Mouse (Mus musculus) layer of hippocampus, adult 8-10 months (tissue): ENCODE measurements around the gene Edar. TPM values are rescaled to one million over a fixed set of nuclear protein-coding genes. Genes with fewer than 3 reads are reported as not detected.

ENCODE experiments used
- DNase-seq, 2 experiments: peaks; one replicate each; pipeline ENCODE4 v3.0.0; 2022; ENCODE audit warnings: low spot score in 2 of 2
- total RNA-seq, 4 experiments: library from RNA; stranded (reverse); gene quantifications; 2 replicates each; pipeline ENCODE4 v1.2.4; 2022

The Edar gene
- total RNA-seq, 4 experiments from 2014 or later: 0.12 to 0.35 (median 0.16) TPM; not detected in 1

DNA sequence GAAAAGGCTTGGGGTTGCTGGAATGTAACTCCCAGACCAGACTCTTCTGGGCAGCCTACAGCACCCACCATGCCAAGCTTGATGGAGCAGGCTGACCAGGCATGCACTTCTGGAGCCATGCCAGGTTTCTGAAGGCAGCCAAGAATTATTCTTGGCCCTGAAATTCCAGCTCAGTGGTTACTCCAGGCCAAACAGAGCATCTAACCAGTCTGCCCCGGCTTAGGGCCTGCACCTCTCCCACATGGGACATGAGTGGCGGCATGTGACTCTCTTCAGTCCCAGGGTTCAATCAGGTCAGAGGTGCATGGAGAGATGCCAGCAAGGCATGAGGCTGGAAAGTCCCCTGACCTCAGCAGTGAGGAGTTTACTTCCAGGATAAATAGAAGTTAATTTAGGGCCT lies 70.7 kb downstream of the Edar start:
- DNase-seq: peak; percentile 40 to 42

DNA sequence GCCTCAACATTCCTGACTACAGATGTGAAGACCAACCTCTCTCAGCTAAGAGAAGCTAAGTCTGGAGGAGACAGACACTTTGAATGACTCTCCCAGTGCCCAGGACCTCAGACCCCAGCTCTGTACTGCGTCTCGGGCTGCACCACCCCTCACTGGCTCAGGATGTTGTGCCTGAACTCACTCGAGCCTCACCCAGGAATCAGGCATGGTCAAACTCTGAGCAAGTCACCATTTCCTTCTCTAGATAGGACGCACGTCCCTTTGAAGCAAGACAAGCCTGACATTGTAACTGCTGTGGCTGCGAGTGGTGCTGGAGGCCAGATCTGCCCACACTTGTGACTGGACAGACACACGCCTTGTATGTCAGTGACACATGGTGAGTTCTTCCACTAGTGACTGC lies 73.5 kb downstream of the Edar start:
- no peak for DNase-seq

DNA sequence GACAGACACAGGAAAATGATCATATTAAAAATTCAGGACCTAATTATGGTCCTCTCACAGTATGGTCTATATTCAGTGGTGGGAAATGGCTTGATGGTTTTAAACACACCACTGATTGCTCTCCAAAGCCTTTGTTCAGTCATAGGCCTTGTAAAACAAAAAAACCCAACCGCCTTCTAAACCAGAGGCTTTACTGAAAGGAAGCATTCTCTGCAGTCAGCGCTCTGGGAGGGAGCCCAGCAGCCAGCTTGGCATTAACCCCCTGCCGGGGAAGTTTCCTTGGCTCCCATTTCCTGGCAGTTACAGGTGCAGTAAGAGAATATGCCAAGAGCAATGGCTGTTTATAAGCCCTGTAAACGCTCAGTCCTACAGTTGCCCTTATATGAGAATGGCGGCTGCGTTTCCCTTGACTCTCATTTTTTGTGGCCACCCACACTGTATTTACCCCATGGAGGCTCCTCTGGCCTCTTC lies 74.0 kb downstream of the Edar start:
- peak; percentile 53 to 69 for DNase-seq

- no peak for DNase-seq
Observed at GRCm38 (mm10) chr10:58600983-58601382, 74.5 kb downstream of the Edar start.

DNA sequence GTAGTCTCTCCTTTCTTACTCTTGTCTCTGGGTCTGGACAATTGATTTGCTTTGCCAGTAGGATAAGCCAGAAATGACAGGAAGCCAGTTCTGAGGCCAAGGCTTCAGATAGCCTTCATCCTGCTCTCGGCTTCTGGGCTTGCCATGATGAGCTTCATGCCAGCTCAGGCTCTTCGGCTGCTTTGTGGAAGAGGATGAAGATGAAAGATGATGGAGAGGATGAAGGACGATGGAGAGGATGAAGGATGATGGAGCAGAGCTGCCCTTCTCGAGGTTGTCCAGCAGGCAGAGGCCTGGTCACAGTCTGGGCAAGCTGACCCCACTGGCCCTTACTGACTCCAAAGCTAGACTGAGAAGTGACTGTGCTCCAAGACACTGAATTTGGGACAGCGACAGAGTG lies 75.3 kb downstream of the Edar start:
- DNase-seq: no peak

DNA sequence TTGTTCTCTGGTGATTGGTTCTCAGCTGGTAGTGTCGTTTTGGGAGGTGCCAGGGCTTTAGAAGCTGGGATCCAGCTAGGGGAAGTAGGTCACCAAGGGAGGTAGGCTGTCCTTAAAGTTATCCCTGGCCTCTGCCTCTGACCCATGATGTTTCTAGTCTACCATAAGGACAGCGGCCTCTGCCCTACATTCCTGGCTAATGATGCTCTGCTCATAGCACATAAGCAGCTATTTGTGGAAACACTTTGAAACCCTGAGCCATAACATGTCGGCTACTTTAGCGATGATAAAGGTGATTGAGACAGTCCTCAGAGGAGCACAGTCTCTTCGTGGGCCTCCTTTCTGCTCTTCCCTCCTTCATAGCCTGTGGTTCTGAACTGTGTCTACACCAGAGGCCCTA lies 79.6 kb downstream of the Edar start:
- DNase-seq: no peak

GRCm38 (mm10) chr10:58595197-58595596 lies 80.3 kb downstream of the Edar start:
- DNase-seq: no peak

DNA sequence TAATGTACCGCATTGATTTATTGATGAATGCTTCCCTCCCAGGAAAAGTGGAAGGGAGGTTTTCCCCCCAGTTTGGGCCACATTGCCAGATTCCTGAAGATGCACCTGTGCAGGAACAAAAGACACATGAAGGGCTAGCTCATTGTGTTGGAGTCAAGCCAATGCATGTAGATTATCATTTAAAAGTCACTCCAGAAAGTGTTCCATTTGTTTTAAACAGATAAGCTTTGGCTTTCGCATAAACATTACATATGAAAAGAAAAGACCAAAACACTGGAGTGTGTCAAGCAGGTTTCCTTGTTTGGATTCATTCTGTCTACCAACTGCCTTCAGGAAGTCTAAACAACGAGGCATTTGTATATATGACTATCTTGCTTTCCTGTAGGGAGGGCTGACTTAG lies 81.0 kb downstream of the Edar start:
- no peak for DNase-seq

GRCm38 (mm10) chr10:58585427-58586223 lies 89.8 kb downstream of the Edar start:
- DNase-seq: no peak

DNA sequence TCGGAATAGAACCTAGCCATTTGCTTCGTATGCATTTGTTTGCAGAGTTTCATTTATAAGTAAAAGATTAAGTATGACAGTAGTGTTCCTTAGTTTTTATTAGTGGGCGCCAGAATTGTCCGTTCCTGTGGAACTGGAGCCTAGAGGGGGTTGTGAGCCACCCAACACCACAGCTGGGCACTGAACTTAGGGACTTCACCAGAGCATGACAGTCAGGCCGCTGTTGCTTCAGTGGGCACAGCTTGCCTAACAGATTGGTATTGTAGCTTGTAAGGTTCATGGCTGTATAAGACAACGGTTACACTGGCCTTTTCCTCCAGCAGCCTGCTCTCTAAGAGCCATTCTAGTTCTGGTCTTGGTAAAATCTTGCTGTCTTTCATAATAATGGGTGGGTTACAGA lies 114.9 kb downstream of the Edar start:
- DNase-seq: no peak

- peak in 1 of 2 experiments; percentile 51 for DNase-seq
Observed at GRCm38 (mm10) chr10:58559901-58560300, 115.6 kb downstream of the Edar start.

GRCm38 (mm10) chr10:58559098-58559497 lies 116.4 kb downstream of the Edar start:
- DNase-seq: peak in 1 of 2 experiments; percentile 39

- DNase-seq: no peak
Observed at GRCm38 (mm10) chr10:58554693-58555387, 120.6 kb downstream of the Edar start.

Other genes with a start within 250 kb of the Edar start
- gene Ranbp2, start 228.7 kb downstream of the Edar start, total RNA-seq: 10 to 100 TPM; 73.9 to 89.2 (median 84.7) TPM
- 1 to 10 TPM; 3.3 to 4.7 (median 3.7) TPM for gene Ccdc138, start 177.7 kb downstream of the Edar start, total RNA-seq
- gene Gm17542, start 42.6 kb upstream of the Edar start, total RNA-seq: not detected
- gene Sh3rf3, start 137.7 kb upstream of the Edar start, total RNA-seq: 10 to 100 TPM; 28.2 to 38.0 (median 32.1) TPM